Mouse (Mus musculus) liver, embryonic 14.5 days (tissue): Measurements from ENCODE around the gene Max. TPM values are rescaled to one million over a fixed set of nuclear protein-coding genes. Genes with fewer than 3 reads are reported as not detected.
A peak's percentile ranks its signal among the peaks of the same experiment; 100 is the strongest.

ENCODE experiments used
- ATAC-seq: fragments of 200-750 bp; cut with Nextera tagmentation; 2 replicates; pipeline ENCODE4 v1.8.0; 2017; ENCODE audit warnings: moderate number of reproducible peaks, mild to moderate bottlenecking, moderate library complexity; ENCODE audit not compliant: insufficient read depth
- DNase-seq, 3 experiments: peaks; one replicate each; pipeline ENCODE4 v3.0.0-alpha.2; 2012 to 2013; ENCODE audit warnings: low read depth in 3 of 3, low spot score in 3 of 3
- H3K27ac ChIP-seq: fragments of 300-500 bp; sonication (generic); 2 replicates; pipeline ENCODE4 v1.5.1; 2014; ENCODE audit warnings: moderate library complexity, mild to moderate bottlenecking, control low read depth, inconsistent platforms
- H3K27me3 ChIP-seq: fragments of 300-500 bp; sonication (generic); 2 replicates; pipeline ENCODE4 v1.6.1; 2014; ENCODE audit warnings: mild to moderate bottlenecking, low read length, moderate library complexity; ENCODE audit not compliant: control insufficient read depth, insufficient read depth
- H3K36me3 ChIP-seq: fragments of 300-500 bp; sonication (generic); replicated peaks from 2 replicates; pipeline ENCODE4 v1.6.1; 2014; ENCODE audit warnings: low read depth; ENCODE audit not compliant: control insufficient read depth, insufficient read depth
- H3K4me1 ChIP-seq, 2 experiments: fragments of 200-500 bp in 1 of 2; fragments of 300-500 bp in 1 of 2; sonication (generic) in 1 of 2; replicated peaks; 2 replicates each; pipeline ENCODE4 v1.6.1; 2012 to 2014; ENCODE audit warnings: antibody characterized with exemption in 1 of 2, inconsistent platforms in 1 of 2, low read length in 1 of 2; ENCODE audit not compliant: control insufficient read depth in 2 of 2, insufficient read depth in 2 of 2
- H3K4me2 ChIP-seq: fragments of 300-500 bp; sonication (generic); 2 replicates; pipeline ENCODE4 v1.6.1; 2014; ENCODE audit warnings: low read depth, mild to moderate bottlenecking, control low read depth, moderate library complexity
- H3K4me3 ChIP-seq, 2 experiments: fragments of 200-500 bp in 1 of 2; fragments of 300-500 bp in 1 of 2; sonication (generic) in 1 of 2; 2 replicates each; pipeline ENCODE4 v1.5.1; 2012 to 2014; ENCODE audit warnings: low read depth in 2 of 2, low read length in 2 of 2, mild to moderate bottlenecking in 2 of 2, control low read depth in 1 of 2, inconsistent platforms in 1 of 2, moderate library complexity in 1 of 2; ENCODE audit not compliant: insufficient read depth in 1 of 2
- H3K9ac ChIP-seq: fragments of 300-500 bp; sonication (generic); replicated peaks from 2 replicates; pipeline ENCODE4 v1.6.1; 2014; ENCODE audit warnings: mild to moderate bottlenecking, control low read depth, moderate library complexity
- H3K9me3 ChIP-seq: fragments of 300-500 bp; sonication (generic); 2 replicates; pipeline ENCODE4 v1.6.1; 2016; ENCODE audit warnings: low read length, mixed read lengths; ENCODE audit not compliant: control insufficient read depth
- CTCF ChIP-seq: IDR thresholded peaks from 2 replicates; pipeline ENCODE4 v1.5.1; 2016; ENCODE audit warnings: antibody characterized with exemption, low read depth, control low read depth
- EP300 ChIP-seq: IDR thresholded peaks from 2 replicates; pipeline ENCODE4 v1.6.1; 2016; ENCODE audit warnings: antibody characterized with exemption, low read depth
- WGBS: fragments of 180-500 bp; shearing (Covaris S2); extraction: QIAGEN DNeasy Blood & Tissue Kit; methylation state at CpG from one replicate; pipeline ENCODE4 v1.1.7; 2014; ENCODE audit not compliant: insufficient replicate concordance; 5-methylcytosine and 5-hydroxymethylcytosine counted together
- polyA plus RNA-seq, 2 experiments: library from polyadenylated mRNA; depleted of rRNA in 1 of 2; stranded (reverse) in 1 of 2; unstranded in 1 of 2; fragments of >200 nt; fragmentation: Nextera tagmentation in 1 of 2; extraction: Ambion mirVana in 1 of 2; gene quantifications; 2 replicates each; pipeline versions ENCODE4 v1.2.1 to v1.2.3; 2012 to 2014

The Max gene
- polyA plus RNA-seq, 2 experiments: 26.2 to 27.5 TPM

GRCm38 (mm10) chr12:76971642-76972221, 9.7 kb upstream of the Max start:
- Histone ChIP-seq H3K27me3 (no peaks in the 10 kb centered on the region), H3K9ac (no peak overlapping the region), H3K36me3 (no peaks in the 10 kb centered on the region), H3K4me2 (no peak overlapping the region), H3K4me3 (no peak overlapping the region), H3K4me1 (no peaks in the 10 kb centered on the region), H3K9me3 (no peaks in the 10 kb centered on the region), H3K27ac (no peak overlapping the region)
- 76% methylated on average over 7 of the region's 7 CpGs for WGBS
- no peak for DNase-seq
- no peak for ATAC-seq
- no peak for TF ChIP-seq CTCF
- TF ChIP-seq EP300: no peak

GRCm38 (mm10) chr12:76965876-76966275, 3.9 kb upstream of the Max start:
- Histone ChIP-seq H3K4me1 (peaks cover 0 to 4% of the 10 kb centered on the region in 2 experiments), H3K27me3 (no peaks in the 10 kb centered on the region), H3K9ac (no peak overlapping the region), H3K4me3 (no peak overlapping the region), H3K27ac (no peak overlapping the region), H3K36me3 (no peaks in the 10 kb centered on the region), H3K9me3 (no peaks in the 10 kb centered on the region), H3K4me2 (no peak overlapping the region)
- no peak for DNase-seq
- no peak for ATAC-seq
- 29% methylated on average over 4 of the region's 4 CpGs for WGBS
- no peak for TF ChIP-seq EP300

GRCm38 (mm10) chr12:76965089-76965488, 3.1 kb upstream of the Max start:
- no peaks in the 10 kb centered on the region for H3K9me3 ChIP-seq
- no peak overlapping the region for H3K9ac ChIP-seq
- peaks cover 4 to 9% of the 10 kb centered on the region in 2 experiments for H3K4me1 ChIP-seq
- H3K27ac ChIP-seq: no peak overlapping the region
- no peak overlapping the region for H3K4me3 ChIP-seq
- no peak for ATAC-seq
- DNase-seq: no peak
- WGBS: 55% methylated on average over 5 of the region's 5 CpGs
- no peaks in the 10 kb centered on the region for H3K27me3 ChIP-seq
- TF ChIP-seq CTCF (no peak), EP300 (no peak)
- no peaks in the 10 kb centered on the region for H3K36me3 ChIP-seq
- no peak overlapping the region for H3K4me2 ChIP-seq

GRCm38 (mm10) chr12:76961052-76961931, 709 bp downstream of the Max start:
- H3K9ac ChIP-seq: peak overlapping the region; percentile 97
- H3K4me3 ChIP-seq: peak overlapping the region; percentile 74 to 93
- H3K4me2 ChIP-seq: peak overlapping the region; percentile 93
- H3K27ac ChIP-seq: peak overlapping the region; percentile 69
- ATAC-seq (peak; percentile 6; the same call in 1 of the 2 replicates), DNase-seq (peak in 1 of 3 experiments; percentile 31)
- H3K36me3 ChIP-seq: peaks cover 21% of the 10 kb centered on the region
- no peak for TF ChIP-seq EP300
- TF ChIP-seq CTCF: no peak
- WGBS: 2% methylated on average over 37 of the region's 45 CpGs
- H3K27me3 ChIP-seq: no peaks in the 10 kb centered on the region
- H3K9me3 ChIP-seq: no peaks in the 10 kb centered on the region
- peaks cover 8 to 20% of the 10 kb centered on the region in 2 experiments for H3K4me1 ChIP-seq

GRCm38 (mm10) chr12:76957688-76958087, 4.3 kb downstream of the Max start:
- peak overlapping the region; percentile 62 for H3K9ac ChIP-seq
- no peaks in the 10 kb centered on the region for H3K9me3 ChIP-seq
- 20% methylated on average over 5 of the region's 5 CpGs for WGBS
- peaks cover 47% of the 10 kb centered on the region for H3K36me3 ChIP-seq
- ATAC-seq: no peak
- H3K27me3 ChIP-seq: no peaks in the 10 kb centered on the region
- DNase-seq: peak in 1 of 3 experiments; percentile 22
- TF ChIP-seq EP300: no peak
- TF ChIP-seq CTCF: no peak
- H3K4me3 ChIP-seq: peak overlapping the region; percentile 44 to 45
- H3K4me1 ChIP-seq: peaks cover 8 to 26% of the 10 kb centered on the region in 2 experiments
- peak overlapping the region; percentile 19; the same call in 1 of the 2 replicates for H3K27ac ChIP-seq
- peak overlapping the region; percentile 71 for H3K4me2 ChIP-seq
